Mouse (Mus musculus): Measurements from ENCODE around the gene Dpf3.

- TF ChIP-seq POLR2A (IDR thresholded peaks at IDR 0.05; ENCODE audit: low read depth, low read length) = no peak
- no peak for TF ChIP-seq CTCF (IDR thresholded peaks at IDR 0.05; ENCODE audit: extremely low read depth, insufficient read depth, insufficient read length, insufficient replicate concordance)
Observed at GRCm38 (mm10) chr12:83494196-83494595, 6.7 kb upstream of the Dpf3 start.
